Mouse (Mus musculus): ENCODE results near the gene Dot1l. TPM values are rescaled to one million over a fixed set of nuclear protein-coding genes. Genes with fewer than 3 reads are reported as not detected.

Dot1l gene
- polyA plus RNA-seq, 1 experiment from 2014 or later = 25.7 TPM

DNA sequence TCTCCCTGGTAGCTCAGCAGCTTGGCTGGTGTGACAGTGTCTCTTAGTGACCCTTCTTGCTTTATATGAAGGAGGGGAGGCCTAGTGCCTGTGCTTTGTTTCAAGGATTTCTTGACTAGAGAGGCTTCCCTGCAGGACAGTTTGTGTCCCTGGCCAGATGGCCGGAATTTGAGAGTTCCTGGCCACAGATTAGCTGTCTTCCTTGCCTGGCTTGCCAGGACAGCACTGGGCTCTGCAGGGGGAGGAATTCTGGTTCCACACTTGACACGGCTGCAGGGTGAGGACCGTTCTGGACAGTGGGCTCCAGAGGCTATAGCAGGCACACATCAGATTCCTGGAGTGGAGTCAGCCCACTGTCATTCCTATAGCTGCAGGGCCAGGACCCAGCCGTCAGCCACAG is 20.7 kb downstream of the Dot1l start:
- H3K4me1 ChIP-seq (replicated peaks) = peaks cover 57% of the 10 kb centered on the region
- H3K4me3 ChIP-seq = no peak overlapping the region
- H3K36me3 ChIP-seq = peaks cover 87% of the 10 kb centered on the region
- ATAC-seq (ENCODE audit: insufficient number of reproducible peaks, low FRiP score) = no peak
- no peaks in the 10 kb centered on the region for H3K9me3 ChIP-seq (replicated peaks)
- peak overlapping the region; percentile 40; the same call in 1 of the 2 replicates for H3K9ac ChIP-seq
- no peak overlapping the region for H3K4me2 ChIP-seq
- 71% methylated on average over 4 of the region's 4 CpGs for WGBS
- peak overlapping the region; percentile 33; the same call in 1 of the 2 replicates for H3K27ac ChIP-seq (ENCODE audit: poor library complexity, severe bottlenecking)
- H3K27me3 ChIP-seq (replicated peaks) = no peaks in the 10 kb centered on the region

GRCm38 (mm10) chr10:80776358-80776869 is 21.4 kb downstream of the Dot1l start:
- H3K9ac ChIP-seq = peak overlapping the region; percentile 19
- 81% methylated on average over 6 of the region's 6 CpGs for WGBS
- H3K4me1 ChIP-seq (replicated peaks) = peaks cover 57% of the 10 kb centered on the region

GRCm38 (mm10) chr10:80777123-80777522 is 22.1 kb downstream of the Dot1l start:
- Histone ChIP-seq H3K36me3 (peaks cover 87% of the 10 kb centered on the region), H3K4me1 (replicated peaks) (peaks cover 53% of the 10 kb centered on the region), H3K4me3 (no peak overlapping the region), H3K27me3 (replicated peaks) (no peaks in the 10 kb centered on the region), H3K4me2 (no peak overlapping the region), H3K27ac (ENCODE audit: poor library complexity, severe bottlenecking) (no peak overlapping the region), H3K9me3 (replicated peaks) (no peaks in the 10 kb centered on the region), H3K9ac (no peak overlapping the region)
- no peak for ATAC-seq (ENCODE audit: insufficient number of reproducible peaks, low FRiP score)
- WGBS = 85% methylated on average over 5 of the region's 5 CpGs

More at GRCm38 (mm10) chr10:80776358-80776869, 21.4 kb downstream of the Dot1l start:
- Histone ChIP-seq H3K27me3 (replicated peaks) (no peaks in the 10 kb centered on the region), H3K9me3 (replicated peaks) (no peaks in the 10 kb centered on the region), H3K4me3 (no peak overlapping the region), H3K4me2 (no peak overlapping the region), H3K36me3 (peaks cover 87% of the 10 kb centered on the region), H3K27ac (ENCODE audit: poor library complexity, severe bottlenecking) (peak overlapping the region; percentile 25; the same call in 1 of the 2 replicates)
- no peak for ATAC-seq (ENCODE audit: insufficient number of reproducible peaks, low FRiP score)

- H3K4me1 ChIP-seq (replicated peaks) = peaks cover 30% of the 10 kb centered on the region
- no peak for ATAC-seq (ENCODE audit: insufficient number of reproducible peaks, low FRiP score)
- H3K36me3 ChIP-seq = peaks cover 92% of the 10 kb centered on the region
Observed at GRCm38 (mm10) chr10:80779565-80779964, 24.6 kb downstream of the Dot1l start.

GRCm38 (mm10) chr10:80784302-80784701 is 29.3 kb downstream of the Dot1l start:
- H3K9ac ChIP-seq = no peak overlapping the region
- H3K36me3 ChIP-seq = peaks cover 99% of the 10 kb centered on the region
- no peaks in the 10 kb centered on the region for H3K9me3 ChIP-seq (replicated peaks)
- H3K4me1 ChIP-seq (replicated peaks) = 0 out of 2 replicates have a peak, but pooled peaks cover 3% of the 10 kb centered on the region
- H3K27me3 ChIP-seq (replicated peaks) = no peaks in the 10 kb centered on the region
- no peak overlapping the region for H3K4me3 ChIP-seq
- ATAC-seq (ENCODE audit: insufficient number of reproducible peaks, low FRiP score) = no peak
- 85% methylated on average over 2 of the region's 2 CpGs for WGBS
- no peak overlapping the region for H3K4me2 ChIP-seq
- H3K27ac ChIP-seq (ENCODE audit: poor library complexity, severe bottlenecking) = no peak overlapping the region

More at GRCm38 (mm10) chr10:80779565-80779964, 24.6 kb downstream of the Dot1l start:
- no peak overlapping the region for H3K4me3 ChIP-seq
- H3K27me3 ChIP-seq (replicated peaks) = no peaks in the 10 kb centered on the region
- H3K9ac ChIP-seq = no peak overlapping the region
- H3K27ac ChIP-seq (ENCODE audit: poor library complexity, severe bottlenecking) = no peak overlapping the region
- H3K9me3 ChIP-seq (replicated peaks) = no peaks in the 10 kb centered on the region
- no peak overlapping the region for H3K4me2 ChIP-seq

- H3K4me1 ChIP-seq (replicated peaks) = no peaks in the 10 kb centered on the region
- H3K4me2 ChIP-seq = no peak overlapping the region
- no peak overlapping the region for H3K27ac ChIP-seq (ENCODE audit: poor library complexity, severe bottlenecking)
- WGBS = 88% methylated on average over 12 of the region's 12 CpGs
- no peak overlapping the region for H3K9ac ChIP-seq
- no peak for ATAC-seq (ENCODE audit: insufficient number of reproducible peaks, low FRiP score)
- H3K36me3 ChIP-seq = peaks cover 97% of the 10 kb centered on the region
- no peaks in the 10 kb centered on the region for H3K9me3 ChIP-seq (replicated peaks)
- H3K4me3 ChIP-seq = no peak overlapping the region
- no peaks in the 10 kb centered on the region for H3K27me3 ChIP-seq (replicated peaks)
Observed at GRCm38 (mm10) chr10:80784871-80785270, 29.9 kb downstream of the Dot1l start.

GRCm38 (mm10) chr10:80785963-80786362 is 31.0 kb downstream of the Dot1l start:
- no peak overlapping the region for H3K4me2 ChIP-seq
- H3K27ac ChIP-seq (ENCODE audit: poor library complexity, severe bottlenecking) = no peak overlapping the region
- no peaks in the 10 kb centered on the region for H3K9me3 ChIP-seq (replicated peaks)
- no peak for ATAC-seq (ENCODE audit: insufficient number of reproducible peaks, low FRiP score)
- WGBS = 92% methylated on average over 11 of the region's 11 CpGs
- no peak overlapping the region for H3K9ac ChIP-seq
- peaks cover 98% of the 10 kb centered on the region for H3K36me3 ChIP-seq
- peaks cover 7% of the 10 kb centered on the region for H3K4me1 ChIP-seq (replicated peaks)
- no peaks in the 10 kb centered on the region for H3K27me3 ChIP-seq (replicated peaks)
- no peak overlapping the region for H3K4me3 ChIP-seq

DNA sequence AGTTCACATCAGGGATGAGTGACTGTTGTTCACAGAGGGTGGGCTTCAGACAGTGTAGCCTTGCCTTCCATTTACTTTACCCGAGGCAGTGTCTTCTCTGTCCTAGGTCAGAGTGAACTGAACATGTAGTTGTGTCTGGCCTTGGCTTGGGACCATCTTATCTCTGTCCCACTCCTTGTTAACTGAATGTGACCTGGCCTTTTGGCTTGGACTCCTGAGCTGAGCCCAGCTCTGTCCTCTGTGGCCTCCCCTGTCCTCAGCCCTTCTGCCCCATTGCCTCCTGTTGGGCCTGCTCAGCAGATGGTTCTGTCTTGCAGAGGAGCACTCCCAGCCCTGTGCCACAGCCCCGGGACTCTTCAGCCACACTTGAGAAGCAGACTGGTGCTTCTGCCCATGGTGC is 32.5 kb downstream of the Dot1l start:
- H3K9me3 ChIP-seq (replicated peaks) = no peaks in the 10 kb centered on the region
- no peak for ATAC-seq (ENCODE audit: insufficient number of reproducible peaks, low FRiP score)
- H3K4me2 ChIP-seq = no peak overlapping the region
- H3K27me3 ChIP-seq (replicated peaks) = no peaks in the 10 kb centered on the region
- H3K9ac ChIP-seq = no peak overlapping the region
- 89% methylated on average over 2 of the region's 2 CpGs for WGBS
- peaks cover 98% of the 10 kb centered on the region for H3K36me3 ChIP-seq
- H3K4me3 ChIP-seq = no peak overlapping the region
- H3K4me1 ChIP-seq (replicated peaks) = peaks cover 23% of the 10 kb centered on the region
- H3K27ac ChIP-seq (ENCODE audit: poor library complexity, severe bottlenecking) = no peak overlapping the region

- WGBS = 77% methylated on average over 19 of the region's 19 CpGs
- no peak overlapping the region for H3K4me2 ChIP-seq
- H3K4me3 ChIP-seq = no peak overlapping the region
- peak overlapping the region; percentile 54 for H3K9ac ChIP-seq
- H3K36me3 ChIP-seq = peaks cover 97% of the 10 kb centered on the region
- ATAC-seq (ENCODE audit: insufficient number of reproducible peaks, low FRiP score) = no peak
- H3K4me1 ChIP-seq (replicated peaks) = peaks cover 24% of the 10 kb centered on the region
- no peaks in the 10 kb centered on the region for H3K9me3 ChIP-seq (replicated peaks)
- H3K27ac ChIP-seq (ENCODE audit: poor library complexity, severe bottlenecking) = peak overlapping the region; percentile 65
- no peaks in the 10 kb centered on the region for H3K27me3 ChIP-seq (replicated peaks)
Observed at GRCm38 (mm10) chr10:80790761-80791404, 35.9 kb downstream of the Dot1l start.

DNA sequence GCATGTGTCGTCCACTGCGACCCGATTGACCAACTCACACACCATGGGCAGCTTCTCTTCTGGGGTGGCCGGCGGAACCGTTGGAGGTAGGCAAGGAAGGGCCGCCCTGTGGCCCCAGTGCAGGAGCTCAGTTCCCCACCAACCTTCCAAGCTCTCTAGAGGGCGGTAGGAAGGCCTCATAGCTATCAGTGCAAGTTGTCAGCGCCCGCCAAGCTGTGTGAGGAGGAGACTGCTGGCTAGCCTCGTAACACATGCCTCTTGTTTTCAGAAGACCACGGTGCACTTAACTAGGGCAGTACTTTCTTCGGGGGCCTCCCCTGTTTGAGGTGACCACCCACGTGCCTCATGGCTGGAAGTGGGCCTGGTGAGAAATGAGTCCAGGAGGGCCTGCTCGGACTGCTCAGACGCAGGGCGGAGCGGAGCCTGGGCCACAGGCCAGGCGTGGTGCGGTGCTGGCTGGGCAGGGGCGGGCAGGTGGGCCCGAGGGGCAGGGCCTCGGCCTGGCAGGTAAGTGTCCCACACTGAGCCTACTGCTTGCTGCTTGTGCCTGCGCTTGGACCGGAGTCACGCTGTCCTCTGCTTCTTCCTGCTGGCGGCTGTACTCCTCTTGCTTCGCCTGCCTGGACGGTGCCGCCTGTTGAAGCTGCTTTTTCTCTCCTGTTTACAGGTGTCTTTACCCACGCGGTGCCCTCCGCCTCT is 36.6 kb downstream of the Dot1l start:
- H3K27me3 ChIP-seq (replicated peaks) = no peaks in the 10 kb centered on the region
- WGBS = 62% methylated on average over 33 of the region's 33 CpGs
- no peaks in the 10 kb centered on the region for H3K9me3 ChIP-seq (replicated peaks)
- H3K4me1 ChIP-seq (replicated peaks) = peaks cover 29% of the 10 kb centered on the region
- peak overlapping the region; percentile 54; the same call in 1 of the 2 replicates for H3K9ac ChIP-seq
- ATAC-seq (ENCODE audit: insufficient number of reproducible peaks, low FRiP score) = peak; percentile 40; the same call in 1 of the 2 replicates
- peak overlapping the region; percentile 65 for H3K27ac ChIP-seq (ENCODE audit: poor library complexity, severe bottlenecking)
- peaks cover 97% of the 10 kb centered on the region for H3K36me3 ChIP-seq
- H3K4me2 ChIP-seq = no peak overlapping the region; the same call in 1 of the 2 replicates
- no peak overlapping the region for H3K4me3 ChIP-seq

All from heart, embryonic 12.5 days (tissue).